18 mouse cellular contexts compared by ENCODE assay signal in genomic region chr7:145027061-145027460, GRCm38 (mm10).
A peak's percentile ranks its signal among the peaks of the same experiment; 100 is the strongest.
DNase-seq lines count a peak whose midpoint lies in the region; ATAC-seq and TF ChIP-seq lines count a peak whose summit lies in the region.
"Had no signal": no experiment of that assay in that cellular context is flagged by ENCODE, and none has a peak within 500 bp of the region (broad histone marks: within the 10 kb centered on the region; RNA-seq: fewer than 3 reads in every experiment).

No protein-coding gene starts in this region.

- H3K27me3 ChIP-seq in hindbrain, postnatal 0 days (ENCODE audit: insufficient read depth, low read length) = no peaks in the 10 kb centered on the region
- H3K27me3 ChIP-seq in hindbrain, embryonic 13.5 days = peaks cover 16% of the 10 kb centered on the region
- no peaks in the 10 kb centered on the region for H3K27me3 ChIP-seq in midbrain, embryonic 11.5 days (ENCODE audit: control insufficient read depth, insufficient read depth, low read length)
- peaks cover 12% of the 10 kb centered on the region for H3K27me3 ChIP-seq in midbrain, embryonic 13.5 days
- H3K27me3 ChIP-seq: limb, embryonic 12.5 days had no signal

- no peak for ATAC-seq in hindbrain, postnatal 0 days
- no peak for ATAC-seq in hindbrain, embryonic 13.5 days (ENCODE audit: low FRiP score)
- ATAC-seq in midbrain, embryonic 11.5 days (ENCODE audit: low FRiP score) = no peak
- ATAC-seq in midbrain, embryonic 13.5 days = no peak
- ATAC-seq: forebrain, postnatal 0 days; inflammation-experienced regulatory T-cells, adult 6 months; liver, postnatal 0 days had no signal

- no peaks in the 10 kb centered on the region for H3K79me2 ChIP-seq in macrophage (ENCODE audit: inconsistent target)

- 71% methylated on average over 4 of the region's 4 CpGs for WGBS in hindbrain, postnatal 0 days
- 72% methylated on average over 4 of the region's 4 CpGs for WGBS in hindbrain, embryonic 13.5 days
- WGBS in midbrain, embryonic 11.5 days = 86% methylated on average over 4 of the region's 4 CpGs
- 82% methylated on average over 4 of the region's 4 CpGs for WGBS in midbrain, embryonic 13.5 days
- 84% methylated on average over 4 of the region's 4 CpGs for whole genome bisulfite sequencing in macrophage (ENCODE audit: missing documents)

- no peak overlapping the region for H3K4me2 ChIP-seq in hindbrain, postnatal 0 days (ENCODE audit: low read depth, low read length)
- H3K4me2 ChIP-seq in hindbrain, embryonic 13.5 days = no peak overlapping the region
- no peak overlapping the region for H3K4me2 ChIP-seq in midbrain, embryonic 11.5 days
- no peak overlapping the region for H3K4me2 ChIP-seq in midbrain, embryonic 13.5 days (replicated peaks)
- H3K4me2 ChIP-seq: limb, embryonic 12.5 days; liver, embryonic 11.5 days had no signal

- H3K36me3 ChIP-seq in hindbrain, postnatal 0 days (ENCODE audit: insufficient read depth, low read length) = no peaks in the 10 kb centered on the region
- no peaks in the 10 kb centered on the region for H3K36me3 ChIP-seq in hindbrain, embryonic 13.5 days
- H3K36me3 ChIP-seq in midbrain, embryonic 11.5 days (ENCODE audit: control insufficient read depth, insufficient read depth, low read length) = no peaks in the 10 kb centered on the region
- no peaks in the 10 kb centered on the region for H3K36me3 ChIP-seq in midbrain, embryonic 13.5 days
- H3K36me3 ChIP-seq in macrophage (ENCODE audit: inconsistent target) = no peaks in the 10 kb centered on the region
- H3K36me3 ChIP-seq: limb, embryonic 12.5 days had no signal

- peak; percentile 52 to 56 for DNase-seq in cerebellum, postnatal 14 days
- DNase-seq in cerebellum, adult 11-12 months = no peak
- DNase-seq in hindbrain, postnatal 0 days (ENCODE audit: low spot score) = peak; percentile 30
- peak; percentile 77 for DNase-seq in midbrain, embryonic 11.5 days (ENCODE audit: low spot score, missing footprints)
- DNase-seq in spleen, adult 18-20 months = no peak
- DNase-seq: adrenal gland, postnatal 10 days; cerebellum, adult 8-10 months; forebrain, postnatal 0 days; kidney, adult 18-20 months; layer of hippocampus, adult 9-11 months; liver, postnatal 0 days; right cerebral cortex, postnatal 25 days had no signal

- no peaks in the 10 kb centered on the region for H3K4me1 ChIP-seq in hindbrain, postnatal 0 days (ENCODE audit: insufficient read depth, low read length)
- peaks cover 12% of the 10 kb centered on the region for H3K4me1 ChIP-seq in hindbrain, embryonic 13.5 days (replicated peaks)
- peaks cover 5% of the 10 kb centered on the region; the same call in 1 of the 2 replicates for H3K4me1 ChIP-seq in midbrain, embryonic 11.5 days (ENCODE audit: control insufficient read depth, insufficient read depth, low read length)
- H3K4me1 ChIP-seq in midbrain, embryonic 13.5 days (replicated peaks) = peaks cover 13% of the 10 kb centered on the region

- TF ChIP-seq CTCF in hindbrain, postnatal 0 days (IDR thresholded peaks at IDR 0.05; ENCODE audit: low read depth) = no peak

- H3K27ac ChIP-seq in hindbrain, postnatal 0 days = no peak overlapping the region
- no peak overlapping the region for H3K27ac ChIP-seq in hindbrain, embryonic 13.5 days
- H3K27ac ChIP-seq in midbrain, embryonic 11.5 days (ENCODE audit: low read depth, low read length) = no peak overlapping the region
- no peak overlapping the region for H3K27ac ChIP-seq in midbrain, embryonic 13.5 days
- 0 out of 2 replicates have a peak overlapping the region, but pooled peaks have one; percentile 4 for H3K27ac ChIP-seq in macrophage
- H3K27ac ChIP-seq: limb, embryonic 12.5 days had no signal

- H3K9me3 ChIP-seq in hindbrain, postnatal 0 days (ENCODE audit: low read length) = no peaks in the 10 kb centered on the region
- H3K9me3 ChIP-seq in hindbrain, embryonic 13.5 days = no peaks in the 10 kb centered on the region
- H3K9me3 ChIP-seq in midbrain, embryonic 11.5 days (ENCODE audit: control insufficient read depth, low read length) = no peaks in the 10 kb centered on the region
- no peaks in the 10 kb centered on the region for H3K9me3 ChIP-seq in midbrain, embryonic 13.5 days
- H3K9me3 ChIP-seq: limb, embryonic 12.5 days had no signal

- H3K9ac ChIP-seq in hindbrain, postnatal 0 days (replicated peaks; ENCODE audit: low read length) = no peak overlapping the region
- H3K9ac ChIP-seq in hindbrain, embryonic 13.5 days = no peak overlapping the region
- no peak overlapping the region for H3K9ac ChIP-seq in midbrain, embryonic 11.5 days (ENCODE audit: low read length)
- no peak overlapping the region for H3K9ac ChIP-seq in midbrain, embryonic 13.5 days (replicated peaks)
- H3K9ac ChIP-seq: forebrain, postnatal 0 days; limb, embryonic 12.5 days; liver, postnatal 0 days had no signal

- H3K4me3 ChIP-seq in hindbrain, postnatal 0 days (ENCODE audit: low read length) = no peak overlapping the region
- H3K4me3 ChIP-seq in hindbrain, embryonic 13.5 days = no peak overlapping the region
- no peak overlapping the region for H3K4me3 ChIP-seq in midbrain, embryonic 11.5 days (ENCODE audit: low read depth, low read length)
- no peak overlapping the region for H3K4me3 ChIP-seq in midbrain, embryonic 13.5 days (replicated peaks)
- H3K4me3 ChIP-seq in macrophage (ENCODE audit: inconsistent target) = no peak overlapping the region
- H3K4me3 ChIP-seq: limb, embryonic 12.5 days had no signal

Comparison
In these comparisons a context has a peak if more than half of its experiments do, and no peak if none do; other contexts are left out.
1. DNase-seq: peak in cerebellum, postnatal 14 days (2 of 2), hindbrain, postnatal 0 days (single experiment) and midbrain, embryonic 11.5 days (single experiment); none in cerebellum, adult 11-12 months (single experiment) and spleen, adult 18-20 months (0 of 2).